Mouse (Mus musculus): ENCODE measurements at regions not wholly inside any gene's neighbourhood (a gene's known extent, or its start where the extent isn't known, plus 50 kb on each side); places are given as distances from the start of the nearest gene placed in this dataset.

DNA sequence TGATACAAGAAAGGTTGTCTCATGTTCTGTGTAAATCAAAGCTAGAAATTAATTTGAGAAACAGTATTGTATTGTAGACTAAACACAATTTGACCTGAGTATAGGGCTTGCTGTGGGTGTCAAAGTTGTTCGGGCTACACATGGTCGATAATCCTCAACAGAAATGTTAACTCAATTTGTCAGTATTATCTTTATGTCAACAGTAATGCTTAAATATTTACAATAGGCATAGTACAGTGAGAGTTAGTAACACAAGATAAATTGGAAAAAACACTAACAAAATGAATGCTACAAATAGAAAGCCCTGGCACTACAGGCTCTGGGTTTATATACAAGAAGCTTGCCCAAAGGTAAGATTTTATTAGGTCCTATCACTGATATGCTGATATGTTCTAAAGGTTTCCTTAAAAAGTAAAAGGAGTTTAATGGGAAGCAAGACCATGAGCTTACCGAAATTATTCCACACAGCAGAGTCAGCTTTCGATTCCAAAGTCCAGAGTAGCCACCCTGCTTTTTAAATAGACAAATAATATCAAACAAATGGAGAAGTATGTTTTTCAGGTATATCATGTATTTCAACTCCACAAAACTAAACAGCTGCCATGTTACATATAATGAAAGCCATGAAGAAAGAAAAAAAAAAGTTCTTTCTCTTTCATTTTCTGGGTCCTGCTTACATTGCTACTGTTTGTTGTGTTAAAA lies 277.4 kb upstream of the Paip1 start:
- H3K27me3 ChIP-seq (ENCODE audit: control insufficient read depth, insufficient read depth, low read length): no peaks in the 10 kb centered on the region
- H3K4me2 ChIP-seq: no peak overlapping the region
- DNase-seq (ENCODE audit: low spot score, missing footprints) (no peak), ATAC-seq (ENCODE audit: low FRiP score) (no peak)
- H3K9ac ChIP-seq (ENCODE audit: low read length): no peak overlapping the region
- 90% methylated on average over 4 of the region's 4 CpGs for WGBS
- H3K4me1 ChIP-seq (ENCODE audit: control insufficient read depth, insufficient read depth, low read length): no peaks in the 10 kb centered on the region
- H3K36me3 ChIP-seq (ENCODE audit: control insufficient read depth, insufficient read depth, low read length): no peaks in the 10 kb centered on the region
- no peaks in the 10 kb centered on the region for H3K9me3 ChIP-seq (ENCODE audit: control insufficient read depth, low read length)
- H3K27ac ChIP-seq (ENCODE audit: low read depth, low read length): no peak overlapping the region
- H3K4me3 ChIP-seq (ENCODE audit: low read depth, low read length): no peak overlapping the region

DNA sequence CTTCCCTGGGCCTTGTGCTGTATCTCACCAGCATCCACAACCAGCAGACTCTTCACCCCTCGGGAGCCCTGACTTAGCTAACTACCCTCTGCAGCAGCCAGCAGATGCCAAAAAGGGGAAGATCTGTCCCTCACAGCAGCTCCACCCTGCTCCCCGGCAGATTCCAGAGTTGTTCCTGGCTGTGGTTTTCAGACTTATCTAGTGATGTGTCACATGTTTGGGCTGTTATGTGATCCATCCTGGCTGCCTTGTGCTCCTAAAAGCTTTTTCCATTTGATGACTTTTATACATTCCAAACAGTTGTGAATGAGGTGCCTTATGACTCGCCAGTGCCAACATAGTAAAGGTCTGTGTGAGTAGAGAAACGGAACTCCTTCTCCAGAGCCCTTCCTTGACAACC lies 250.6 kb upstream of the Paip1 start:
- no peak overlapping the region for H3K27ac ChIP-seq (ENCODE audit: low read depth, low read length)
- no peaks in the 10 kb centered on the region for H3K27me3 ChIP-seq (ENCODE audit: control insufficient read depth, insufficient read depth, low read length)
- H3K9ac ChIP-seq (ENCODE audit: low read length): no peak overlapping the region
- DNase-seq (ENCODE audit: low spot score, missing footprints) (peak; percentile 59), ATAC-seq (ENCODE audit: low FRiP score) (no peak)
- H3K4me3 ChIP-seq (ENCODE audit: low read depth, low read length): no peak overlapping the region
- no peak overlapping the region for H3K4me2 ChIP-seq
- H3K36me3 ChIP-seq (ENCODE audit: control insufficient read depth, insufficient read depth, low read length): no peaks in the 10 kb centered on the region
- 82% methylated on average over 4 of the region's 4 CpGs for WGBS
- no peaks in the 10 kb centered on the region for H3K4me1 ChIP-seq (ENCODE audit: control insufficient read depth, insufficient read depth, low read length)
- no peaks in the 10 kb centered on the region for H3K9me3 ChIP-seq (ENCODE audit: control insufficient read depth, low read length)

DNA sequence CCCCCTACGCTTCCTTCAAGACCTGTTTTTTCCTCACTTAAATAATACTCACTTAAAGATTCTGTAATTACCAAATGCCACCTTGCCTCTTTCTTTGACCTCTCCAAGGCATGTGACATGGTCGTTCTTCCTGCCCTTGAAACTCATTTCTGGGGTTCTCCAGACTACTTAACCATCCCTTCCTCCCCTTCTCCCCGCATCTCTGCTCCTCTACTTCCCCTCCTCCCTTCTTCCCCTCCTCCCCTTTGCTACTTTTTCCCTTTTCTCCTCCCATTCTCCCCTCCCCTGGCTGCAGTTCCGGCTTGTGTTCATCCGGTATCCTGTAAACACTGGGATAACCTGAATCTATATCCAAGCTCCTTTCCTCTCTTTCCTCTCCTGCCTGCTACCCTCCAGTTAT lies 250.2 kb upstream of the Paip1 start:
- Histone ChIP-seq H3K27me3 (ENCODE audit: control insufficient read depth, insufficient read depth, low read length) (no peaks in the 10 kb centered on the region), H3K4me1 (ENCODE audit: control insufficient read depth, insufficient read depth, low read length) (no peaks in the 10 kb centered on the region), H3K36me3 (ENCODE audit: control insufficient read depth, insufficient read depth, low read length) (no peaks in the 10 kb centered on the region), H3K4me2 (no peak overlapping the region), H3K9ac (ENCODE audit: low read length) (no peak overlapping the region), H3K27ac (ENCODE audit: low read depth, low read length) (no peak overlapping the region), H3K9me3 (ENCODE audit: control insufficient read depth, low read length) (no peaks in the 10 kb centered on the region), H3K4me3 (ENCODE audit: low read depth, low read length) (no peak overlapping the region)
- ATAC-seq (ENCODE audit: low FRiP score) (no peak), DNase-seq (ENCODE audit: low spot score, missing footprints) (peak; percentile 47)
- WGBS: 83% methylated on average over 5 of the region's 5 CpGs

- ATAC-seq (ENCODE audit: low FRiP score) (no peak), DNase-seq (ENCODE audit: low spot score, missing footprints) (peak; percentile 44)
- Histone ChIP-seq H3K4me1 (ENCODE audit: control insufficient read depth, insufficient read depth, low read length) (no peaks in the 10 kb centered on the region), H3K9me3 (ENCODE audit: control insufficient read depth, low read length) (no peaks in the 10 kb centered on the region), H3K27me3 (ENCODE audit: control insufficient read depth, insufficient read depth, low read length) (no peaks in the 10 kb centered on the region), H3K36me3 (ENCODE audit: control insufficient read depth, insufficient read depth, low read length) (no peaks in the 10 kb centered on the region), H3K4me2 (no peak overlapping the region), H3K27ac (ENCODE audit: low read depth, low read length) (no peak overlapping the region), H3K4me3 (ENCODE audit: low read depth, low read length) (no peak overlapping the region), H3K9ac (ENCODE audit: low read length) (no peak overlapping the region)
- WGBS: 44% methylated on average over 1 of the region's 1 CpGs
Observed at GRCm38 (mm10) chr13:119179157-119179920, 249.1 kb upstream of the Paip1 start.

GRCm38 (mm10) chr13:119184322-119184877 lies 244.0 kb upstream of the Paip1 start:
- Histone ChIP-seq H3K4me2 (no peak overlapping the region), H3K27me3 (ENCODE audit: control insufficient read depth, insufficient read depth, low read length) (no peaks in the 10 kb centered on the region), H3K4me3 (ENCODE audit: low read depth, low read length) (no peak overlapping the region), H3K9ac (ENCODE audit: low read length) (no peak overlapping the region), H3K9me3 (ENCODE audit: control insufficient read depth, low read length) (no peaks in the 10 kb centered on the region), H3K27ac (ENCODE audit: low read depth, low read length) (no peak overlapping the region), H3K36me3 (ENCODE audit: control insufficient read depth, insufficient read depth, low read length) (no peaks in the 10 kb centered on the region), H3K4me1 (ENCODE audit: control insufficient read depth, insufficient read depth, low read length) (no peaks in the 10 kb centered on the region)
- 93% methylated on average over 6 of the region's 6 CpGs for WGBS
- ATAC-seq (ENCODE audit: low FRiP score): no peak
- DNase-seq (ENCODE audit: low spot score, missing footprints): peak; percentile 62

DNA sequence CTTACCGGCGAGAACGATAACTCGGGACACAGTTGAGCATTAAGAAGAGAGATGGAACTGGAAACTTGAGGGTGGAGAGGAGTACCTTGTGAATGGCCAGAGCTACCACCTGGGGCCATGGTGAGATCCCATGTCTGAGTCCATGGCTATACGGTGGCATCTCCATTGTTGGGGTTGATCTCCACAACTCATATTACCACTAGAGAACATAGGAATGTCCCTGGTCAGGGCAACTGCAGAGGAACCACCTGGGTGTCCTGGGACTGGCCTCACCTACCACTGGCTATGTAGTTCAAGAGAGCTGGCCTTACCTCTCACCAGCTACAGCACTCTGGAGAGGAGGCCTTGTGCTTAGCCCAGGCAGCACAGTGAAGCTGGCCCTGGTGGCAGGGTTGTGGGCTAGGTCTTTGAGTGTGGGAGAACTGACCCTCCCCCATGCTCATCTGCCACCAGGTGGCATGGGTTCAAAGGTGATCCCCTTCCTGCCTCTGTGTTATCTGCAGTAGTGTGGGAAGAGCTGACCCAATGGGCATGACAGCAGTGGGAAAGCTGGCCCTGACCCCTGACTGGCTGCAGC lies 242.7 kb upstream of the Paip1 start:
- peak; percentile 45 for DNase-seq (ENCODE audit: low spot score, missing footprints)
- Histone ChIP-seq H3K27me3 (ENCODE audit: control insufficient read depth, insufficient read depth, low read length) (no peaks in the 10 kb centered on the region), H3K9ac (ENCODE audit: low read length) (no peak overlapping the region), H3K4me3 (ENCODE audit: low read depth, low read length) (no peak overlapping the region), H3K27ac (ENCODE audit: low read depth, low read length) (no peak overlapping the region), H3K9me3 (ENCODE audit: control insufficient read depth, low read length) (no peaks in the 10 kb centered on the region), H3K4me1 (ENCODE audit: control insufficient read depth, insufficient read depth, low read length) (no peaks in the 10 kb centered on the region), H3K36me3 (ENCODE audit: control insufficient read depth, insufficient read depth, low read length) (no peaks in the 10 kb centered on the region), H3K4me2 (no peak overlapping the region)
- WGBS: 99% methylated on average over 5 of the region's 5 CpGs
- ATAC-seq (ENCODE audit: low FRiP score): peak; percentile 52

DNA sequence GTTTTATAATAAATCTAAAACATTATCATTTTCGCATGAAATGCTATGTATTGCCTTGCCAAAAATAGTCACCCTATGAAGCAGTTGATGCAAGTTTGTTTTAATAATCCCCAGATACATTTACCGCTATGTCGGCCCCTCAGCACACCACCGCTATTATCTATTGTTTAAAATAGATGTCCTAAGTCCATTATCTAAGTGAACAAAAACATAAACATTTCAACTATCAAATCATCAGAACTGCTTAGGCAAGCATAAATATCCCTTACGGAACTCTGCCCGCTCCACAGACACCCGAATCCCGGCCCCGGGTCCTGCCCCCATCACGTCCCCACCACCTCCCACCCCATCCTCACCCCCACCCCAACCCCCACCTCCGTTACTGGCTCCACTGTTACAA lies 196.8 kb upstream of the Paip1 start:
- no peaks in the 10 kb centered on the region for H3K27me3 ChIP-seq (ENCODE audit: control insufficient read depth, insufficient read depth, low read length)
- WGBS: 93% methylated on average over 11 of the region's 11 CpGs
- H3K4me2 ChIP-seq: no peak overlapping the region
- no peaks in the 10 kb centered on the region for H3K36me3 ChIP-seq (ENCODE audit: control insufficient read depth, insufficient read depth, low read length)
- H3K4me3 ChIP-seq (ENCODE audit: low read depth, low read length): no peak overlapping the region
- no peak for ATAC-seq (ENCODE audit: low FRiP score)
- H3K4me1 ChIP-seq (ENCODE audit: control insufficient read depth, insufficient read depth, low read length): no peaks in the 10 kb centered on the region
- H3K9me3 ChIP-seq (ENCODE audit: control insufficient read depth, low read length): no peaks in the 10 kb centered on the region
- no peak for DNase-seq (ENCODE audit: low spot score, missing footprints)
- no peak overlapping the region for H3K27ac ChIP-seq (ENCODE audit: low read depth, low read length)
- H3K9ac ChIP-seq (ENCODE audit: low read length): no peak overlapping the region

DNA sequence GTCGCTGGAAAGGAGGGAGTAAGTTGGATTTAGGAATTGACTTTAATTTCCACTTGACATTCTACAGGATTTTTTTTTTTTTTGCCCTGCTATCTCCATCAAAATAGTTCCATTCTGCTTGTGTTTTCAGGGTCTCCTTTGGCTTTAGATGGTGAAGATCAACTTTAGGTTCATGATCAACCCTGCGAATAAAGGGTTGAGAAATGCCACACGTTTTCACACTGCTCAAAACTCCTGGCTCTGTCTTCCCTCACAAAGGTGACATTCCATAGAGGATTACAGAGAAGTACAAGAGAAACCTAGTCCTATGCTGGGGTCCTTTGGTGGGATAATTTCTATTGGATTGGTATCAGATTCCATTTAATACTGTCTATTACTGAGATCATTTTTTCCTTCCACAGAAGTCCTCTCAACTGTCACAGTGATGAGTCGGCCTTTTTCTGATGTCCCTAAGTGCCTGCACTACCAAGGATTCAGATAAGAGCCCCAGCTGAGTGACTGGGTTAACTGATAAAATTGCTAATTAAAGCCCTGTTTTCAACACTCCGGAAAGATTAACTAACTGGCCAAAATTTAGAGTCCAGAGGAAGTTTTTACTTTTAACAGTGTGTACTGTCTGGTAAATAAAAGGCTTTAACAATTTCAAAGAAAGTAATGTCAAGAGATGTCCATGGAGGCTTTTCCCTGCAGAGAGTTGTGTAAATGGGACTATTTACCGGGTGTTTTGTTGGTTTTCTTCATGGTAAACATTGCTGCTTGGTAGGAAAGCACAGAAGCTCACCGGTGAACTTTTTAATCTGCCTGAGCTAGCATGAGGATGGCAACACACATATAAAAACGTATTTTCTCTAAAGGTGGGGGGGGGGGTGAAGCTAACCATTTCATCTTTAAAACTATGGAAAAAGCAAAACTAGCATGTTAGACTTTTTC lies 196.0 kb upstream of the Paip1 start:
- DNase-seq (ENCODE audit: low spot score, missing footprints): no peak
- 61% methylated on average over 8 of the region's 8 CpGs for WGBS
- H3K9me3 ChIP-seq (ENCODE audit: control insufficient read depth, low read length): no peaks in the 10 kb centered on the region
- no peak overlapping the region for H3K4me3 ChIP-seq (ENCODE audit: low read depth, low read length)
- ATAC-seq (ENCODE audit: low FRiP score): no peak
- no peaks in the 10 kb centered on the region for H3K27me3 ChIP-seq (ENCODE audit: control insufficient read depth, insufficient read depth, low read length)
- H3K9ac ChIP-seq (ENCODE audit: low read length): no peak overlapping the region
- H3K27ac ChIP-seq (ENCODE audit: low read depth, low read length): no peak overlapping the region
- H3K36me3 ChIP-seq (ENCODE audit: control insufficient read depth, insufficient read depth, low read length): no peaks in the 10 kb centered on the region
- no peaks in the 10 kb centered on the region for H3K4me1 ChIP-seq (ENCODE audit: control insufficient read depth, insufficient read depth, low read length)
- no peak overlapping the region for H3K4me2 ChIP-seq
